Mouse (Mus musculus) left cerebral cortex, postnatal 36 days (tissue): ENCODE results near the gene Gm29554. TPM values are rescaled to one million over a fixed set of nuclear protein-coding genes. Genes with fewer than 3 reads are reported as not detected.
"Not testable (repeated sequence)": the region's sequence is repeated elsewhere in the genome, so short reads cannot be mapped to it uniquely, and the experiment has no call there.

Experiments used
- DNase-seq, 2 experiments: peaks; one replicate each; pipeline ENCODE4 v3.0.0; 2021 to 2022; ENCODE audit warnings: low spot score in 2 of 2, mixed read lengths in 1 of 2
- intact Hi-C: fragments of 180-260 bp; cut with DNase I; formaldehyde crosslinking; loops from one replicate; pipeline ENCODE4 v1.15.1; 2025
- total RNA-seq, 2 experiments: library from RNA; stranded (reverse); gene quantifications; 2 replicates each; pipeline ENCODE4 v1.2.3; 2021

Gene Gm29554
- total RNA-seq, result not detected

DNA sequence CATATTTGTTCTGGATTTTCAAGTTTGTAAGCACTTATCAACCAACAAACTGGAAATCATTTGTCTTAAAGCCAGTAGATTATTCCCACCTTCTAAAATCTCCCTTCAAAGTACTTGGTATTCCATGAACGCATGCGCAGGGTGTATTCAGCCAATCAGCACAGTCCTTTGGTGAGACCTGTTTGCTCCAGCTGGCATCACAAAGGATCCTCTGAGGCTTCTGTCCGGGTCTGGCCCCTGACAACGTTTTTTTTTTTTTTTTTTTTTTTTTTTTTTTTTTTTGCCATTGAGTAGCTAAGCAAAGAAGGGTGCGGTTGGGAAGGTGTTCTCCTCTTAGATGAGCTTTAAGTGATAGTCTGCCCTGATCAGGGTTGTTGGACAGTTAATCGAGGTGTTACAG is at the start of gene Gm29554:
TSS of gene Gm29554 (plus strand) at position 301 of the 400 bp plus-strand sequence.
- DNase-seq, intact Hi-C loops: not testable (repeated sequence)

Other genes starting within 250 kb of the Gm29554 start
- gene Gm20812, start 108.0 kb downstream of the Gm29554 start, total RNA-seq, result not detected